In genomic region chr7:25269545-25270271, GRCm38 (mm10) we compare ENCODE assay signal across 8 mouse cellular contexts. TPM values are rescaled to one million over a fixed set of nuclear protein-coding genes. Genes with fewer than 3 reads are reported as not detected.
DNase-seq lines count a peak whose midpoint lies in the region; ATAC-seq and TF ChIP-seq lines count a peak whose summit lies in the region.

No protein-coding gene starts in this region.

- 86% methylated on average over 8 of the region's 8 CpGs for WGBS in forebrain, embryonic 14.5 days
- WGBS in neural tube, embryonic 12.5 days: 90% methylated on average over 8 of the region's 8 CpGs

- H3K27me3 ChIP-seq in forebrain, embryonic 14.5 days (replicated peaks; ENCODE audit: control insufficient read depth, insufficient read depth, low read length): no peaks in the 10 kb centered on the region
- H3K27me3 ChIP-seq in neural tube, embryonic 12.5 days (replicated peaks): no peaks in the 10 kb centered on the region; the same call in 1 of the 2 replicates

- peak overlapping the region; percentile 81; the same call in 1 of the 2 replicates for H3K9ac ChIP-seq in forebrain, embryonic 14.5 days (ENCODE audit: low read length)
- peak overlapping the region; percentile 84; the same call in 1 of the 2 replicates for H3K9ac ChIP-seq in neural tube, embryonic 12.5 days

- H3K36me3 ChIP-seq in forebrain, embryonic 14.5 days (ENCODE audit: control insufficient read depth, insufficient read depth, low read length): peaks cover 36% of the 10 kb centered on the region
- peaks cover 32% of the 10 kb centered on the region for H3K36me3 ChIP-seq in neural tube, embryonic 12.5 days

- no peak for ATAC-seq in forebrain, embryonic 14.5 days
- no peak for ATAC-seq in neural tube, embryonic 12.5 days (ENCODE audit: low FRiP score, low read depth)

- no peak for DNase-seq in left cerebral cortex, adult 2 months (ENCODE audit: extremely low spot score in 1 of 2, low spot score in 2 of 2)
- DNase-seq in left cerebral cortex, postnatal 10 days (ENCODE audit: extremely low spot score in 1 of 2, low spot score in 2 of 2): no peak
- DNase-seq in forebrain, embryonic 14.5 days (ENCODE audit: low spot score): no peak
- peak; percentile 44 for DNase-seq in kidney, postnatal 14 days
- no peak for DNase-seq in frontal cortex, postnatal 10 days (ENCODE audit: low spot score in 2 of 2)
- DNase-seq in embryo, embryonic 10 days (ENCODE audit: low spot score): no peak

- TF ChIP-seq POLR2A in bone marrow macrophage, adult 2 months (IDR thresholded peaks at IDR 0.05; ENCODE audit: borderline replicate concordance, low read depth, low read length): no peak

- no peak for TF ChIP-seq CTCF in left cerebral cortex, adult 2 months (IDR thresholded peaks at IDR 0.05)
- no peak for TF ChIP-seq CTCF in bone marrow macrophage, adult 2 months (IDR thresholded peaks at IDR 0.05; ENCODE audit: low read depth, low read length)

- H3K4me3 ChIP-seq in left cerebral cortex, adult 2 months: peak overlapping the region; percentile 58
- peak overlapping the region; percentile 79 for H3K4me3 ChIP-seq in bone marrow macrophage, adult 2 months (ENCODE audit: insufficient read depth, low read length)
- peak overlapping the region; percentile 73 for H3K4me3 ChIP-seq in forebrain, embryonic 14.5 days (ENCODE audit: low read depth, low read length)
- H3K4me3 ChIP-seq in neural tube, embryonic 12.5 days: peak overlapping the region; percentile 9

- no peaks in the 10 kb centered on the region for H3K9me3 ChIP-seq in forebrain, embryonic 14.5 days (replicated peaks; ENCODE audit: control insufficient read depth, low read length)
- no peaks in the 10 kb centered on the region for H3K9me3 ChIP-seq in neural tube, embryonic 12.5 days

- intact Hi-C loops in left cerebral cortex, adult 2 months (cut with DNase I): no loop called here
- intact Hi-C loops in left cerebral cortex, postnatal 10 days (cut with DNase I): no loop called here

- peak overlapping the region; percentile 80 for H3K4me2 ChIP-seq in forebrain, embryonic 14.5 days (ENCODE audit: low read length)
- H3K4me2 ChIP-seq in neural tube, embryonic 12.5 days (replicated peaks): peak overlapping the region; percentile 80

- peaks cover 32% of the 10 kb centered on the region for H3K4me1 ChIP-seq in bone marrow macrophage, adult 2 months (ENCODE audit: control insufficient read depth, insufficient read depth, low read length)
- peaks cover 18% of the 10 kb centered on the region for H3K4me1 ChIP-seq in forebrain, embryonic 14.5 days (ENCODE audit: control insufficient read depth, insufficient read depth, low read length)
- peaks cover 28% of the 10 kb centered on the region for H3K4me1 ChIP-seq in neural tube, embryonic 12.5 days

- H3K27ac ChIP-seq in left cerebral cortex, adult 2 months: peak overlapping the region; percentile 89; the same call in 1 of the 2 replicates
- peak overlapping the region; percentile 85 for H3K27ac ChIP-seq in bone marrow macrophage, adult 2 months (ENCODE audit: insufficient read depth, low read depth, low read length)
- H3K27ac ChIP-seq in forebrain, embryonic 14.5 days (ENCODE audit: low read depth, low read length): no peak overlapping the region
- no peak overlapping the region for H3K27ac ChIP-seq in neural tube, embryonic 12.5 days

RNA-seq across cellular contexts. Expression of gene Cic, which starts 2.2 kb away (rescaled TPM):
- total RNA-seq in left cerebral cortex, adult 2 months (2021): 100 to 1,000 TPM; 215 to 228 TPM
- total RNA-seq in left cerebral cortex, postnatal 10 days (2021): 100 to 1,000 TPM; 244 to 271 TPM
- 251 and 272 TPM in 2 replicates for polyA plus RNA-seq in bone marrow macrophage, adult 2 months (2012; ENCODE audit: insufficient read depth, insufficient read length, missing spikeins)
- polyA plus RNA-seq in forebrain, embryonic 14.5 days (2014; fragmentation: Nextera tagmentation; extraction: Ambion mirVana): 37.4 and 38.7 TPM in 2 replicates
- polyA plus RNA-seq in neural tube, embryonic 12.5 days (2016; fragmentation: Nextera tagmentation; extraction: Ambion mirVana): 44.2 and 45.0 TPM in 2 replicates

RNA-seq across cellular contexts. Expression of gene Erf, which starts 19.1 kb away (rescaled TPM):
- total RNA-seq in left cerebral cortex, adult 2 months (2021): 10 to 100 TPM; 61.5 to 68.2 TPM
- total RNA-seq in left cerebral cortex, postnatal 10 days (2021): 10 to 100 TPM; 47.7 to 55.1 TPM
- 22.7 and 27.8 TPM in 2 replicates for polyA plus RNA-seq in bone marrow macrophage, adult 2 months (2012; ENCODE audit: insufficient read depth, insufficient read length, missing spikeins)
- 7.7 and 8.2 TPM in 2 replicates for polyA plus RNA-seq in forebrain, embryonic 14.5 days (2014; fragmentation: Nextera tagmentation; extraction: Ambion mirVana)
- 11.9 and 13.1 TPM in 2 replicates for polyA plus RNA-seq in neural tube, embryonic 12.5 days (2016; fragmentation: Nextera tagmentation; extraction: Ambion mirVana)

RNA-seq across cellular contexts. Expression of gene Pafah1b3, which starts 28.1 kb away (rescaled TPM):
- total RNA-seq in left cerebral cortex, adult 2 months (2021): 10 to 100 TPM; 27.9 to 34.2 TPM
- total RNA-seq in left cerebral cortex, postnatal 10 days (2021): 10 to 100 TPM; 64.1 to 67.5 TPM
- 35.5 and 38.0 TPM in 2 replicates for polyA plus RNA-seq in bone marrow macrophage, adult 2 months (2012; ENCODE audit: insufficient read depth, insufficient read length, missing spikeins)
- polyA plus RNA-seq in forebrain, embryonic 14.5 days (2014; fragmentation: Nextera tagmentation; extraction: Ambion mirVana): 574 and 635 TPM in 2 replicates
- 400 and 431 TPM in 2 replicates for polyA plus RNA-seq in neural tube, embryonic 12.5 days (2016; fragmentation: Nextera tagmentation; extraction: Ambion mirVana)

RNA-seq across cellular contexts. Expression of gene Prr19, which starts 31.5 kb away (rescaled TPM):
- total RNA-seq in left cerebral cortex, adult 2 months (2021): under 1 TPM in 1 of 2 experiments, not detected in 1; 0.27 TPM
- total RNA-seq in left cerebral cortex, postnatal 10 days (2021): under 1 TPM in 1 of 2 experiments, not detected in 1; 0.28 TPM
- not detected in 2 replicates for polyA plus RNA-seq in bone marrow macrophage, adult 2 months (2012; ENCODE audit: insufficient read depth, insufficient read length, missing spikeins)
- polyA plus RNA-seq in forebrain, embryonic 14.5 days (2014; fragmentation: Nextera tagmentation; extraction: Ambion mirVana): 1.8 and 2.2 TPM in 2 replicates
- polyA plus RNA-seq in neural tube, embryonic 12.5 days (2016; fragmentation: Nextera tagmentation; extraction: Ambion mirVana): 1.1 and 1.5 TPM in 2 replicates

RNA-seq across cellular contexts. Expression of gene Gsk3a, which starts 32.1 kb away (rescaled TPM):
- total RNA-seq in left cerebral cortex, adult 2 months (2021): 100 to 1,000 TPM; 215 to 220 TPM
- 100 to 1,000 TPM; 205 TPM for total RNA-seq in left cerebral cortex, postnatal 10 days (2021)
- polyA plus RNA-seq in bone marrow macrophage, adult 2 months (2012; ENCODE audit: insufficient read depth, insufficient read length, missing spikeins): 78.6 and 87.1 TPM in 2 replicates
- 20.2 and 20.5 TPM in 2 replicates for polyA plus RNA-seq in forebrain, embryonic 14.5 days (2014; fragmentation: Nextera tagmentation; extraction: Ambion mirVana)
- polyA plus RNA-seq in neural tube, embryonic 12.5 days (2016; fragmentation: Nextera tagmentation; extraction: Ambion mirVana): 19.1 and 20.3 TPM in 2 replicates

Comparison
In these comparisons a context has a peak if more than half of its experiments do, and no peak if none do; other contexts are left out.
1. H3K27ac ChIP-seq: peak in left cerebral cortex, adult 2 months (single experiment) and bone marrow macrophage, adult 2 months (single experiment); none in forebrain, embryonic 14.5 days (single experiment) and neural tube, embryonic 12.5 days (single experiment).
2. H3K4me3 ChIP-seq: peak in every context shown above with its lines; median percentile 79 in bone marrow macrophage, adult 2 months; 73 in forebrain, embryonic 14.5 days; 58 in left cerebral cortex, adult 2 months; 9 in neural tube, embryonic 12.5 days.
3. RNA of gene Pafah1b3, which starts 28.1 kb away (polyA plus RNA-seq): 574 to 635 TPM in forebrain, embryonic 14.5 days and 400 to 431 TPM in neural tube, embryonic 12.5 days; 35.5 to 38.0 TPM in bone marrow macrophage, adult 2 months; every median in the first group is over 10 times any median in the second.